Comparison of ENCODE assay signal across 8 mouse cellular contexts in genomic region chr17:56814316-56815056, GRCm38 (mm10). TPM values are rescaled to one million over a fixed set of nuclear protein-coding genes. Genes with fewer than 3 reads are reported as not detected.
DNase-seq lines count a peak whose midpoint lies in the region; ATAC-seq and TF ChIP-seq lines count a peak whose summit lies in the region.

No protein-coding gene starts in this region.

- H3K27me3 ChIP-seq in lung, embryonic 14.5 days (ENCODE audit: insufficient read depth, low read length) = no peaks in the 10 kb centered on the region

- no peaks in the 10 kb centered on the region for H3K9me3 ChIP-seq in ES-E14 (ENCODE audit: control insufficient read depth, insufficient read depth, low read depth, low read length)
- H3K9me3 ChIP-seq in lung, embryonic 14.5 days (ENCODE audit: low read depth, low read length) = no peaks in the 10 kb centered on the region

- no peak for TF ChIP-seq POLR2A in olfactory bulb, adult 2 months (IDR thresholded peaks at IDR 0.05; ENCODE audit: insufficient read depth, low read depth, low read length)

- H3K4me3 ChIP-seq in ES-E14 (ENCODE audit: insufficient read depth in 1 of 2, low read depth in 1 of 2, low read length in 2 of 2, poor library complexity in 1 of 2, severe bottlenecking in 1 of 2) = no peak overlapping the region
- H3K4me3 ChIP-seq in brown adipose tissue, adult 24 weeks (ENCODE audit: insufficient read depth, low read depth, low read length) = no peak overlapping the region
- peak overlapping the region; percentile 26; the same call in 1 of the 2 replicates for H3K4me3 ChIP-seq in layer of hippocampus, adult 2 months
- no peak overlapping the region for H3K4me3 ChIP-seq in lung, embryonic 14.5 days (ENCODE audit: low read depth, low read length)
- H3K4me3 ChIP-seq in olfactory bulb, adult 2 months (ENCODE audit: insufficient read depth, low read depth, low read length) = no peak overlapping the region

- peak; percentile 71 for DNase-seq in ES-E14 (ENCODE audit: low read depth, low spot score)
- DNase-seq in frontal cortex, postnatal 10 days (ENCODE audit: low spot score in 2 of 2) = peak; percentile 75 to 78
- DNase-seq in layer of hippocampus, adult 2 months (ENCODE audit: low spot score in 2 of 2) = peak; percentile 84 to 92
- peak; percentile 86 for DNase-seq in lung, embryonic 14.5 days
- peak; percentile 81 for DNase-seq in urinary bladder, postnatal 25 days (ENCODE audit: low spot score)

- TF ChIP-seq CTCF in layer of hippocampus, adult 2 months (conservative IDR thresholded peaks at IDR 0.05) = no peak
- TF ChIP-seq CTCF in lung, embryonic 14.5 days (IDR thresholded peaks at IDR 0.05; ENCODE audit: low read depth) = no peak
- TF ChIP-seq CTCF in olfactory bulb, adult 2 months (IDR thresholded peaks at IDR 0.05; ENCODE audit: insufficient read depth, low read depth, low read length) = no peak

- H3K36me3 ChIP-seq in ES-E14 (ENCODE audit: control insufficient read depth, insufficient read depth, low read length, poor library complexity, severe bottlenecking) = peaks cover 4% of the 10 kb centered on the region; the same call in 1 of the 2 replicates
- H3K36me3 ChIP-seq in lung, embryonic 14.5 days (ENCODE audit: insufficient read depth) = no peaks in the 10 kb centered on the region

- ATAC-seq in hematopoietic stem cell, adult 5-6 weeks (replicated peaks in 1 of 2; ENCODE audit: insufficient read depth in 1 of 2, low FRiP score in 2 of 2, low TSS enrichment in 1 of 2, low read depth in 1 of 2, poor library complexity in 2 of 2, severe bottlenecking in 2 of 2) = peak; percentile 59 to 79
- peak; percentile 42; the same call in 1 of the 2 replicates for ATAC-seq in lung, embryonic 14.5 days (ENCODE audit: insufficient read depth)

- in situ Hi-C loops in ES-E14 (cut with MboI; ENCODE audit: low sequenced_read_pairs in 2 of 2, unreplicated experiment in 2 of 2) = no loop called here

- 13% methylated on average over 24 of the region's 24 CpGs for WGBS in lung, embryonic 14.5 days
- 9% methylated on average over 24 of the region's 24 CpGs for WGBS in olfactory bulb, adult 2 months

- no peak overlapping the region for H3K4me2 ChIP-seq in lung, embryonic 14.5 days

- H3K9ac ChIP-seq in ES-E14 (ENCODE audit: insufficient read depth, low read depth, low read length, poor library complexity, severe bottlenecking) = no peak overlapping the region
- H3K9ac ChIP-seq in lung, embryonic 14.5 days = no peak overlapping the region

- no peak overlapping the region for H3K27ac ChIP-seq in ES-E14 (ENCODE audit: insufficient read depth, low read depth, low read length, poor library complexity, severe bottlenecking)
- H3K27ac ChIP-seq in brown adipose tissue, adult 24 weeks (replicated peaks; ENCODE audit: low read depth, low read length) = peak overlapping the region; percentile 64
- H3K27ac ChIP-seq in layer of hippocampus, adult 2 months = peak overlapping the region; percentile 96
- no peak overlapping the region for H3K27ac ChIP-seq in lung, embryonic 14.5 days (ENCODE audit: low read depth)
- H3K27ac ChIP-seq in olfactory bulb, adult 2 months (ENCODE audit: insufficient read depth, low read depth, low read length) = peak overlapping the region; percentile 47

- peaks cover 3 to 13% of the 10 kb centered on the region in 2 experiments; a peak in 2 of 4 replicates for H3K4me1 ChIP-seq in ES-E14 (ENCODE audit: control insufficient read depth in 2 of 2, insufficient read depth in 2 of 2, low read length in 2 of 2, poor library complexity in 1 of 2)
- peaks cover 8% of the 10 kb centered on the region; the same call in 1 of the 2 replicates for H3K4me1 ChIP-seq in brown adipose tissue, adult 24 weeks (ENCODE audit: control insufficient read depth, insufficient read depth, insufficient read length, low read length)
- peaks cover 15% of the 10 kb centered on the region for H3K4me1 ChIP-seq in lung, embryonic 14.5 days (ENCODE audit: insufficient read depth)
- H3K4me1 ChIP-seq in olfactory bulb, adult 2 months (ENCODE audit: control insufficient read depth, insufficient read depth, low read length) = peaks cover 57% of the 10 kb centered on the region

TF ChIP-seq in ES-E14, 5 proteins besides CTCF, POLR2A, EP300 and RAD21:
- TF ChIP-seq MAFK (IDR thresholded peaks at IDR 0.05; ENCODE audit: insufficient read depth, low read depth, low read length) = no peak
- no peak for TF ChIP-seq ZC3H11A (IDR thresholded peaks at IDR 0.05; ENCODE audit: borderline replicate concordance, low read depth, low read length)
- TF ChIP-seq HCFC1 (IDR thresholded peaks at IDR 0.05; ENCODE audit: borderline replicate concordance, insufficient read depth, low read length) = no peak
- no peak for TF ChIP-seq CHD2 (IDR thresholded peaks at IDR 0.05; ENCODE audit: low read depth, low read length)
- TF ChIP-seq ZNF384 (IDR thresholded peaks at IDR 0.05; ENCODE audit: low read depth, low read length) = no peak

RNA-seq across cellular contexts. Expression of gene Rfx2, which starts 16.3 kb away (rescaled TPM):
- total RNA-seq in ES-E14 (2012; rRNA removed) = 15.8 and 22.5 TPM in 2 replicates
- 2.5 and 3.0 TPM in 2 replicates for polyA plus RNA-seq in brown adipose tissue, adult 24 weeks (2012; ENCODE audit: insufficient read depth, insufficient read length, missing spikeins)
- 5.0 and 5.1 TPM in 2 replicates for total RNA-seq in hematopoietic stem cell, adult 5-6 weeks (2017)
- total RNA-seq in layer of hippocampus, adult 2 months (2021) = 1 to 10 TPM; 5.4 to 6.4 TPM
- polyA plus RNA-seq in lung, embryonic 14.5 days (2014; fragmentation: Nextera tagmentation; extraction: Ambion mirVana) = 4.3 and 4.8 TPM in 2 replicates
- polyA plus RNA-seq in olfactory bulb, adult 2 months (2012; ENCODE audit: insufficient read depth, insufficient read length, low replicate concordance, missing spikeins) = not detected in 2 replicates

RNA-seq across cellular contexts. Expression of gene Prr22, which starts 44.4 kb away (rescaled TPM):
- total RNA-seq in ES-E14 (2012; rRNA removed) = 1.2 and 1.5 TPM in 2 replicates
- polyA plus RNA-seq in brown adipose tissue, adult 24 weeks (2012; ENCODE audit: insufficient read depth, insufficient read length, missing spikeins) = not detected in 2 replicates
- 1.4 TPM in 1 of 2 replicates, not detected in the other for total RNA-seq in hematopoietic stem cell, adult 5-6 weeks (2017)
- total RNA-seq in layer of hippocampus, adult 2 months (2021) = 1 to 10 TPM in 1 of 2 experiments, under 1 TPM in 1; 0.79 to 1.9 TPM
- 1.2 and 1.4 TPM in 2 replicates for polyA plus RNA-seq in lung, embryonic 14.5 days (2014; fragmentation: Nextera tagmentation; extraction: Ambion mirVana)
- polyA plus RNA-seq in olfactory bulb, adult 2 months (2012; ENCODE audit: insufficient read depth, insufficient read length, low replicate concordance, missing spikeins) = not detected in 2 replicates

RNA-seq across cellular contexts. Expression of gene Dus3l, which starts 49.9 kb away (rescaled TPM):
- total RNA-seq in ES-E14 (2012; rRNA removed) = 70.2 and 108 TPM in 2 replicates
- 4.6 and 13.1 TPM in 2 replicates for polyA plus RNA-seq in brown adipose tissue, adult 24 weeks (2012; ENCODE audit: insufficient read depth, insufficient read length, missing spikeins)
- 21.0 and 26.2 TPM in 2 replicates for total RNA-seq in hematopoietic stem cell, adult 5-6 weeks (2017)
- 10 to 100 TPM; 73.9 to 74.4 TPM for total RNA-seq in layer of hippocampus, adult 2 months (2021)
- polyA plus RNA-seq in lung, embryonic 14.5 days (2014; fragmentation: Nextera tagmentation; extraction: Ambion mirVana) = 40.5 and 42.3 TPM in 2 replicates
- not detected in 2 replicates for polyA plus RNA-seq in olfactory bulb, adult 2 months (2012; ENCODE audit: insufficient read depth, insufficient read length, low replicate concordance, missing spikeins)

RNA-seq across cellular contexts. Expression of gene Nrtn, which starts 57.2 kb away (rescaled TPM):
- total RNA-seq in ES-E14 (2012; rRNA removed) = 8.4 and 17.7 TPM in 2 replicates
- 5.1 and 7.5 TPM in 2 replicates for polyA plus RNA-seq in brown adipose tissue, adult 24 weeks (2012; ENCODE audit: insufficient read depth, insufficient read length, missing spikeins)
- not detected in 2 replicates for total RNA-seq in hematopoietic stem cell, adult 5-6 weeks (2017)
- 1 to 10 TPM; 2.5 to 3.3 TPM for total RNA-seq in layer of hippocampus, adult 2 months (2021)
- polyA plus RNA-seq in lung, embryonic 14.5 days (2014; fragmentation: Nextera tagmentation; extraction: Ambion mirVana) = 9.5 and 12.1 TPM in 2 replicates
- polyA plus RNA-seq in olfactory bulb, adult 2 months (2012; ENCODE audit: insufficient read depth, insufficient read length, low replicate concordance, missing spikeins) = not detected in 2 replicates

RNA-seq across cellular contexts. Expression of gene Acsbg2, which starts 59.8 kb away (rescaled TPM):
- 0.58 and 0.90 TPM in 2 replicates for total RNA-seq in ES-E14 (2012; rRNA removed)
- not detected in 2 replicates for polyA plus RNA-seq in brown adipose tissue, adult 24 weeks (2012; ENCODE audit: insufficient read depth, insufficient read length, missing spikeins)
- total RNA-seq in hematopoietic stem cell, adult 5-6 weeks (2017) = not detected in 2 replicates
- not detected for total RNA-seq in layer of hippocampus, adult 2 months (2021)
- not detected in 2 replicates for polyA plus RNA-seq in lung, embryonic 14.5 days (2014; fragmentation: Nextera tagmentation; extraction: Ambion mirVana)
- not detected in 2 replicates for polyA plus RNA-seq in olfactory bulb, adult 2 months (2012; ENCODE audit: insufficient read depth, insufficient read length, low replicate concordance, missing spikeins)

Comparison
In these comparisons a context has a peak if more than half of its experiments do, and no peak if none do; other contexts are left out.
1. H3K27ac ChIP-seq: peak in brown adipose tissue, adult 24 weeks (single experiment), layer of hippocampus, adult 2 months (single experiment) and olfactory bulb, adult 2 months (single experiment); none in ES-E14 (single experiment) and lung, embryonic 14.5 days (single experiment).
2. Peak in every context shown above with its lines, with median percentiles within 50 percentile points of each other: DNase-seq.